Mouse (Mus musculus): Measurements from ENCODE around the gene Rpl15. TPM values are rescaled to one million over a fixed set of nuclear protein-coding genes. Genes with fewer than 3 reads are reported as not detected.

Gene Rpl15
- polyA plus RNA-seq, 1 experiment from 2014 or later, result 528 TPM

DNA sequence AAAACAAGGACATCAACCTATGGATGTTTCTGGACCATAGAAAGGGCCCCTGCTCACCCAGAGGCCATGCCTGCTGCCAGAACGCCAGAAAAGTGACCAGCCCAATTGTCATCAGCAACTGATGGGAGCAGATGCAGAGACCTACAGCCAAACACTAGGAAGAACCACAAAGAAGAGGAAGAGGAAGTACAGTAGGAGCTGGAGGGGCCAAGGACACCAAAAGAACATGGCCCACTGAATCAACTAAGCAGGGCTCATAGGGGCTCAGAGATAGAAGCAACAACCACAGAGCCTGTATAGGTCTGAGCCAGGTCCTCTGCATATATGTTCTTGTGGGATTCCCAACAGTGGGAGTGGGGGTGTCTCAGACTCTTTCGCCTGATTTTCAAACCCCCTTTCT, 26.2 kb upstream of the Rpl15 start:
- Histone ChIP-seq H3K27me3 (ENCODE audit: control insufficient read depth, insufficient read depth, low read length) (no peaks in the 10 kb centered on the region), H3K4me2 (ENCODE audit: low read depth, severe bottlenecking) (no peak overlapping the region), H3K4me1 (ENCODE audit: control insufficient read depth, insufficient read depth, low read length) (no peaks in the 10 kb centered on the region), H3K9ac (ENCODE audit: low read length) (no peak overlapping the region), H3K4me3 (ENCODE audit: low read depth, low read length) (no peak overlapping the region), H3K9me3 (ENCODE audit: control insufficient read depth, low read length) (no peaks in the 10 kb centered on the region), H3K27ac (replicated peaks; ENCODE audit: low read depth, low read length) (no peak overlapping the region), H3K36me3 (ENCODE audit: control insufficient read depth, insufficient read depth, low read length) (no peaks in the 10 kb centered on the region)
- DNase-seq (ENCODE audit: low spot score), result no peak
- ATAC-seq (ENCODE audit: insufficient number of reproducible peaks, low FRiP score, low TSS enrichment, low read depth), result no peak
- WGBS, result 95% methylated on average over 2 of the region's 2 CpGs

DNA sequence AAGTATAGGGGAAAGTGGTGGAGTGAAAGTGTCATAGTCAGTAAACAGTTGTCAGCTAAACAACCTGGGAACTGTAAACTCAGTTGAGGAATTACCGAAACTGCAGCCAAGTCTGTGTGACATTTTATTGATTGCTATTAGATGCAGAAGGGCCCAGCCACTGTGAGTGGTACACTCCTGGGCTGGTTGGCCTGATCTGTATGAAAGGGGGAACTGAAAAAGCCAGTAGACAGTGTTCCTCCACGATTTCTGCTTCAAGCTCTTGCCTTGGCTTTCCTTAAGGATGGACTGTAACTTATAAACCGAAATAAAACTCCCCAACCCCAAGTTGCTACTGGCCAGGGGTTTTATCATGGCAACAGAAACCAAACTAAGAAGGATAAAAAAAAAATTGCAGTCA, 21.4 kb upstream of the Rpl15 start:
- ATAC-seq (ENCODE audit: insufficient number of reproducible peaks, low FRiP score, low TSS enrichment, low read depth) (no peak), DNase-seq (ENCODE audit: low spot score) (no peak)
- H3K27ac ChIP-seq (replicated peaks; ENCODE audit: low read depth, low read length), result no peak overlapping the region
- no peaks in the 10 kb centered on the region for H3K9me3 ChIP-seq (ENCODE audit: control insufficient read depth, low read length)
- no peak overlapping the region for H3K9ac ChIP-seq (ENCODE audit: low read length)
- H3K4me2 ChIP-seq (ENCODE audit: low read depth, severe bottlenecking), result no peak overlapping the region
- no peaks in the 10 kb centered on the region for H3K4me1 ChIP-seq (ENCODE audit: control insufficient read depth, insufficient read depth, low read length)
- no peaks in the 10 kb centered on the region for H3K36me3 ChIP-seq (ENCODE audit: control insufficient read depth, insufficient read depth, low read length)
- H3K4me3 ChIP-seq (ENCODE audit: low read depth, low read length), result no peak overlapping the region
- 81% methylated on average over 3 of the region's 3 CpGs for WGBS
- H3K27me3 ChIP-seq (ENCODE audit: control insufficient read depth, insufficient read depth, low read length), result no peaks in the 10 kb centered on the region

DNA sequence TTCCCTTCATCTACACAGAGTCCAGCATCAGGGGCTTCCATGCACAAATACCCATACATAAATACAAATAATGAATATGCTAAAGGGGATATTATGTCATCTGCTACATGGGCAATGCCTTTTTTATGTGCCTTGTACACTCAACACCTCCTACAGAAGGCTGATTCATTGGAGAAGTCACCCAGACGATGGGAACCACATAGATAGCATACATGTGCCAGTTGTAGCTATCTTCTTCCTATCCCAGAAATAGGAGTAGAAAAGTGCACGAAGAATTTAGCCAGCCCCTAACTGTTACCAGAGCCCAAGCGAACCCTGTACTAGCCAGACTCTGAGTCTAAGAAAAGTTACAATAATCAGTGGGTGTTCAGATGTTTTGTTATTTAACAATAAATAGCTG, 20.9 kb upstream of the Rpl15 start:
- no peak for ATAC-seq (ENCODE audit: insufficient number of reproducible peaks, low FRiP score, low TSS enrichment, low read depth)
- no peaks in the 10 kb centered on the region for H3K4me1 ChIP-seq (ENCODE audit: control insufficient read depth, insufficient read depth, low read length)
- H3K36me3 ChIP-seq (ENCODE audit: control insufficient read depth, insufficient read depth, low read length), result no peaks in the 10 kb centered on the region
- H3K27ac ChIP-seq (replicated peaks; ENCODE audit: low read depth, low read length), result no peak overlapping the region
- no peak overlapping the region for H3K4me2 ChIP-seq (ENCODE audit: low read depth, severe bottlenecking)
- no peak for DNase-seq (ENCODE audit: low spot score)
- H3K27me3 ChIP-seq (ENCODE audit: control insufficient read depth, insufficient read depth, low read length), result no peaks in the 10 kb centered on the region
- WGBS, result 87% methylated on average over 3 of the region's 3 CpGs
- no peaks in the 10 kb centered on the region for H3K9me3 ChIP-seq (ENCODE audit: control insufficient read depth, low read length)
- no peak overlapping the region for H3K9ac ChIP-seq (ENCODE audit: low read length)
- no peak overlapping the region for H3K4me3 ChIP-seq (ENCODE audit: low read depth, low read length)

DNA sequence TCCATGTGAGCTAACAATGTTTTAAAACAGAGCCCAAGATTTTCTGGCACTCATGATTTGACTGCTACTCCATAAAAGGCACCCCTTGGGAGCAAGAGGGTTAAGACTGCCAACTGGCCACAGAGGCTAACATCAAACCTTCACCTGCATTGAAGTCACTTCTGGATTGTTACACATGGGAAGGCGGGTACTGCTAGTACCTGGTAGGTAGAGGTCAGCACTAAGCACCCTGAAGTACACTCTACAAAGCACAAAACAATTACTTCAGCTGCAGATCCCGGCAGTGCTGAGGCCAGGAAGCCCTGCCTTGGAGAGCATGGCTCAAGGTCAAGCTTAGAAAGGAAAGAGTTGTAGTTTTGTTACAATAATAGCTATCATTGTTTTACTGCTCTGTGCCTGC, 16.2 kb upstream of the Rpl15 start:
- DNase-seq (ENCODE audit: low spot score) (no peak), ATAC-seq (ENCODE audit: insufficient number of reproducible peaks, low FRiP score, low TSS enrichment, low read depth) (no peak)
- H3K27me3 ChIP-seq (ENCODE audit: control insufficient read depth, insufficient read depth, low read length), result no peaks in the 10 kb centered on the region
- peaks cover under 1% of the 10 kb centered on the region; the same call in 1 of the 2 replicates for H3K36me3 ChIP-seq (ENCODE audit: control insufficient read depth, insufficient read depth, low read length)
- no peak overlapping the region for H3K9ac ChIP-seq (ENCODE audit: low read length)
- H3K27ac ChIP-seq (replicated peaks; ENCODE audit: low read depth, low read length), result no peak overlapping the region
- H3K4me3 ChIP-seq (ENCODE audit: low read depth, low read length), result no peak overlapping the region
- H3K4me2 ChIP-seq (ENCODE audit: low read depth, severe bottlenecking), result no peak overlapping the region
- 82% methylated on average over 2 of the region's 2 CpGs for WGBS
- no peaks in the 10 kb centered on the region for H3K9me3 ChIP-seq (ENCODE audit: control insufficient read depth, low read length)
- no peaks in the 10 kb centered on the region for H3K4me1 ChIP-seq (ENCODE audit: control insufficient read depth, insufficient read depth, low read length)

DNA sequence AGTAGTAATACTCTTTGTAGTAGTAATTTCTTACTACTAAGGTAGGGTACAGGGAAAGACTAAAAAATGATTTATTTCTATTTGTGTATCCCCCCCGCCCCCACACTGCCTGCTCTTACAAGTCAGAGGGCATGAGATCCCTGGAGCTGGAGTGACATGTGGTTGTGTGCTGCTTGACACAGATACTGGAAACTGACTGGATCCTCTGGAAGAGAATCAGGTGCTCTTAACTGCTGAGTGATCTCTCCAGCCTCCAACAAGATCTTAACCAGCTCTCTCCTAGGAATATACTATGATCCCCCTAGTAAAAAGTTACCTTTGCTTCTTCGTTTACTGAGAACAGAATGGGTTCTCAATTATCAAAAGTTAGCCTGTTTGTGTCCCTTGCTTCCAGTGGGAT, 15.2 kb upstream of the Rpl15 start:
- H3K27ac ChIP-seq (replicated peaks; ENCODE audit: low read depth, low read length), result no peak overlapping the region
- H3K9ac ChIP-seq (ENCODE audit: low read length), result no peak overlapping the region
- no peaks in the 10 kb centered on the region for H3K4me1 ChIP-seq (ENCODE audit: control insufficient read depth, insufficient read depth, low read length)
- H3K9me3 ChIP-seq (ENCODE audit: control insufficient read depth, low read length), result no peaks in the 10 kb centered on the region
- DNase-seq (ENCODE audit: low spot score), result no peak
- WGBS, result 89% methylated on average over 2 of the region's 2 CpGs
- H3K36me3 ChIP-seq (ENCODE audit: control insufficient read depth, insufficient read depth, low read length), result peaks cover 3% of the 10 kb centered on the region; the same call in 1 of the 2 replicates
- H3K4me3 ChIP-seq (ENCODE audit: low read depth, low read length), result no peak overlapping the region
- ATAC-seq (ENCODE audit: insufficient number of reproducible peaks, low FRiP score, low TSS enrichment, low read depth), result no peak
- no peak overlapping the region for H3K4me2 ChIP-seq (ENCODE audit: low read depth, severe bottlenecking)
- H3K27me3 ChIP-seq (ENCODE audit: control insufficient read depth, insufficient read depth, low read length), result no peaks in the 10 kb centered on the region

DNA sequence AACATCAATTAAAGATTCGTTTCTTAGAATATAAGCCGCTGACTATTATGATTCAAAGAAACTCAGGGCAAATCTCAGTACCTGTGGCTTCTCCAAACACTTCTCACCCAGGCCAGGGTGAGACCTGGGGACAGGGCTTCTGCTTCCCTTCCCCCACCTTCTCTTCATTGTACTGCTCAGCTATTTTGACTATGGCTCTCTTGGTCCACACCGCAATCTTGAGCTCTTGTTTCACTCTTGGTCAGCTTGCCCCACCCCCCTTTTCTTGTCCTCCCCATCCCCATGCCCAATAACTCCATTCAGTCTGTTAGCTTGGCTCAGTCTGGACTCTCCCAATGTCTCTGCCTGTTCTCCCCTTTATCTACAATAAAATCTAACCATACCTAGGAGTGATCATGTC, 14.3 kb upstream of the Rpl15 start:
- ATAC-seq (ENCODE audit: insufficient number of reproducible peaks, low FRiP score, low TSS enrichment, low read depth) (no peak), DNase-seq (ENCODE audit: low spot score) (no peak)
- H3K9me3 ChIP-seq (ENCODE audit: control insufficient read depth, low read length), result no peaks in the 10 kb centered on the region
- WGBS, result 87% methylated on average over 3 of the region's 3 CpGs
- no peaks in the 10 kb centered on the region for H3K4me1 ChIP-seq (ENCODE audit: control insufficient read depth, insufficient read depth, low read length)
- no peak overlapping the region for H3K4me3 ChIP-seq (ENCODE audit: low read depth, low read length)
- H3K27ac ChIP-seq (replicated peaks; ENCODE audit: low read depth, low read length), result no peak overlapping the region
- H3K36me3 ChIP-seq (ENCODE audit: control insufficient read depth, insufficient read depth, low read length), result peaks cover 3% of the 10 kb centered on the region; the same call in 1 of the 2 replicates
- H3K27me3 ChIP-seq (ENCODE audit: control insufficient read depth, insufficient read depth, low read length), result no peaks in the 10 kb centered on the region
- H3K4me2 ChIP-seq (ENCODE audit: low read depth, severe bottlenecking), result no peak overlapping the region
- no peak overlapping the region for H3K9ac ChIP-seq (ENCODE audit: low read length)

DNA sequence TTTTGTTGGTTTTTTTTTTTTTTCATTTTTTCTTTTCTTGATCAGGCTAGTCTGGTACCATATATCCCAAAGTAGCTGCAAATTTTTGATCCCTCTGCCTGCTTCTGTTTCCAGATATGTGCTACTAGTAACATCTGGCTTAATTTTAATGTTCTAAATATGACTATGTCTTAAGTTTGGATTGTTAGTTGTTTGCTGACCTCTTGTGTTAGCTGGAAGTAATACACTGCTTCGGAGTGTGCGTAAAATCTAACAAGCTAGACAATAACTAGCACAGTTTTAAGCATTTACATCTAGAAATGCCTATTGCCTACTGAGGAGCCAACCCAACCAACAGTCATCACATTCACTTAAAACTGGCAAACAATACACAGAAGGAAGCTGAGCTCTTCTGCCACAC, 13.4 kb upstream of the Rpl15 start:
- Histone ChIP-seq H3K27ac (replicated peaks; ENCODE audit: low read depth, low read length) (no peak overlapping the region), H3K9me3 (ENCODE audit: control insufficient read depth, low read length) (no peaks in the 10 kb centered on the region), H3K36me3 (ENCODE audit: control insufficient read depth, insufficient read depth, low read length) (peaks cover 3% of the 10 kb centered on the region), H3K9ac (ENCODE audit: low read length) (no peak overlapping the region), H3K4me2 (ENCODE audit: low read depth, severe bottlenecking) (no peak overlapping the region), H3K4me3 (ENCODE audit: low read depth, low read length) (no peak overlapping the region), H3K27me3 (ENCODE audit: control insufficient read depth, insufficient read depth, low read length) (no peaks in the 10 kb centered on the region), H3K4me1 (ENCODE audit: control insufficient read depth, insufficient read depth, low read length) (no peaks in the 10 kb centered on the region)
- no peak for ATAC-seq (ENCODE audit: insufficient number of reproducible peaks, low FRiP score, low TSS enrichment, low read depth)
- DNase-seq (ENCODE audit: low spot score), result no peak
- WGBS, result 88% methylated on average over 2 of the region's 2 CpGs

DNA sequence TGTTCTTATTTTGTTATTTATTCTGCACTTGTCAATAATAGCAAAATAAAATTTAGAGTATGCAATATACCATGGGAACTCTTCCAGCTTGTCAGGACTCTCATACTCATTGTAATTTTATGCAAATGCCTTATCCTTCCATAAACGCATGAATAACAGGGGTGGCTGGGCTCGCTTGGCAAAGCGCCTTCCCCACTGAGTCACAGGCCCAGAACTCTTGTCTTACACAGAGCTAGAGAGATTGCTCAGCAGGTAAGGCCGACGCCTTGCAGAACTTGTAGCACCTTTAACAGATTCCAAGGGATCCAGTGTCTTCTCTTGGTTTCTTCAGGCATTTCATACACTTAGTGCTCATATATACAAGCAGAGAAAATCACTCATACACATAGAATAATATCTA, 9.2 kb upstream of the Rpl15 start:
- DNase-seq (ENCODE audit: low spot score) (no peak), ATAC-seq (ENCODE audit: insufficient number of reproducible peaks, low FRiP score, low TSS enrichment, low read depth) (no peak)
- H3K27ac ChIP-seq (replicated peaks; ENCODE audit: low read depth, low read length), result no peak overlapping the region
- H3K27me3 ChIP-seq (ENCODE audit: control insufficient read depth, insufficient read depth, low read length), result no peaks in the 10 kb centered on the region
- no peak overlapping the region for H3K4me3 ChIP-seq (ENCODE audit: low read depth, low read length)
- no peak overlapping the region for H3K9ac ChIP-seq (ENCODE audit: low read length)
- H3K9me3 ChIP-seq (ENCODE audit: control insufficient read depth, low read length), result no peaks in the 10 kb centered on the region
- no peak overlapping the region for H3K4me2 ChIP-seq (ENCODE audit: low read depth, severe bottlenecking)
- H3K4me1 ChIP-seq (ENCODE audit: control insufficient read depth, insufficient read depth, low read length), result no peaks in the 10 kb centered on the region
- peaks cover 6% of the 10 kb centered on the region for H3K36me3 ChIP-seq (ENCODE audit: control insufficient read depth, insufficient read depth, low read length)
- WGBS, result 90% methylated on average over 5 of the region's 5 CpGs

DNA sequence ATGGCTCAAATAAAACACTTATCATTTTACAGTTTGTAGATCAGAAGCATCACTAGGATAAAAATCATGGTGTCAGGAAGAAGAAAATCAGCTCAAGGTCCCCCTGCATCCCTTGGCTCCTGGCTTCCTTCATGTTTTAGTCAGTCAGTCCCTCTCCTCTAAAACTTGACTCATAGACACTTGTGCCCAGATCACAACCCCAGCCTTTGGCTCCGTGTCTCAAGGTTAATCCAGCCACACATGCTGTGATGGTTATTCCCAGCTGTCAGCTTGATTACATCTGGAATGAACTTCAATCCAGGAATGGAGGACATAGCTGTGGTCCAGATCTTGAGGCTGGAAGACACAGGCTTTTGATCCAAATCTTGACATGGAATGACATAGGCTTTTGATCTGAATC, 3.3 kb upstream of the Rpl15 start:
- Histone ChIP-seq H3K4me3 (ENCODE audit: low read depth, low read length) (no peak overlapping the region), H3K27ac (replicated peaks; ENCODE audit: low read depth, low read length) (no peak overlapping the region), H3K4me2 (ENCODE audit: low read depth, severe bottlenecking) (no peak overlapping the region), H3K27me3 (ENCODE audit: control insufficient read depth, insufficient read depth, low read length) (no peaks in the 10 kb centered on the region), H3K9ac (ENCODE audit: low read length) (no peak overlapping the region), H3K9me3 (ENCODE audit: control insufficient read depth, low read length) (no peaks in the 10 kb centered on the region), H3K4me1 (ENCODE audit: control insufficient read depth, insufficient read depth, low read length) (no peaks in the 10 kb centered on the region), H3K36me3 (ENCODE audit: control insufficient read depth, insufficient read depth, low read length) (peaks cover 3% of the 10 kb centered on the region; the same call in 1 of the 2 replicates)
- no peak for ATAC-seq (ENCODE audit: insufficient number of reproducible peaks, low FRiP score, low TSS enrichment, low read depth)
- WGBS, result 71% methylated on average over 1 of the region's 1 CpGs
- no peak for DNase-seq (ENCODE audit: low spot score)

Measured in limb, embryonic 11.5 days (tissue).